Mouse (Mus musculus): ENCODE data around the gene Ephx4. TPM values are rescaled to one million over a fixed set of nuclear protein-coding genes. Genes with fewer than 3 reads are reported as not detected.

Ephx4 gene
- polyA plus RNA-seq (2012), result not detected in 2 replicates

- no peak for TF ChIP-seq GATA1 (IDR thresholded peaks at IDR 0.05; ENCODE audit: low read length)
These were observed at the start of gene Ephx4 for GRCm38 (mm10) chr5:107402436-107402835. Gene Ephx4 (plus strand): TSS chr5:107402736.

GRCm38 (mm10) chr5:107353981-107354380 is 48.6 kb upstream of the Ephx4 start:
- TF ChIP-seq GATA1 (IDR thresholded peaks at IDR 0.05; ENCODE audit: low read length), result no peak

GRCm38 (mm10) chr5:107355801-107356200 is 46.7 kb upstream of the Ephx4 start:
- no peak for TF ChIP-seq GATA1 (IDR thresholded peaks at IDR 0.05; ENCODE audit: low read length)

GRCm38 (mm10) chr5:107357723-107358122 is 44.8 kb upstream of the Ephx4 start:
- no peak for TF ChIP-seq GATA1 (IDR thresholded peaks at IDR 0.05; ENCODE audit: low read length)

- no peak for TF ChIP-seq GATA1 (IDR thresholded peaks at IDR 0.05; ENCODE audit: low read length)
These were observed 43.0 kb upstream of the Ephx4 start for GRCm38 (mm10) chr5:107359395-107360053.

GRCm38 (mm10) chr5:107360054-107360730 is 42.3 kb upstream of the Ephx4 start:
- TF ChIP-seq GATA1 (IDR thresholded peaks at IDR 0.05; ENCODE audit: low read length), result no peak

DNA sequence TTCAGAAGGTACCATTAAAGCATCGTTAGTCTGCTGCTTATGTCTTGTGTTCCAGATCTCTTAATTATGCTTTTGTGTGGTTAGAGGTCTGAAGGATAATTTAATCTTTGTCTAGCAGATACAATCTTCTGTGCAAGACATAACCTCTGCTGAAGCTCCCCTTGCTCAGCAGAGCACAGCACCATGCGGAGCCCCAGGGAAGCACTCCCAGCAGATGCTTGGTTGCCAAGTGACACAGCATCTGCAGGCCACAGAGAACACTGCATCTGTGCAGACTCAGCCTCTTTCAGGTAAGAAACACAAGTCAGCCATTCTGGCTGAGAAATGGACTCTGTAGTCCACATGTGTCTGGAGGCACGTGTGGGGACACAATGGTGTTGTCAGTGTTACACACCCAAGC is 32.5 kb upstream of the Ephx4 start:
- TF ChIP-seq GATA1 (IDR thresholded peaks at IDR 0.05; ENCODE audit: low read length), result no peak

DNA sequence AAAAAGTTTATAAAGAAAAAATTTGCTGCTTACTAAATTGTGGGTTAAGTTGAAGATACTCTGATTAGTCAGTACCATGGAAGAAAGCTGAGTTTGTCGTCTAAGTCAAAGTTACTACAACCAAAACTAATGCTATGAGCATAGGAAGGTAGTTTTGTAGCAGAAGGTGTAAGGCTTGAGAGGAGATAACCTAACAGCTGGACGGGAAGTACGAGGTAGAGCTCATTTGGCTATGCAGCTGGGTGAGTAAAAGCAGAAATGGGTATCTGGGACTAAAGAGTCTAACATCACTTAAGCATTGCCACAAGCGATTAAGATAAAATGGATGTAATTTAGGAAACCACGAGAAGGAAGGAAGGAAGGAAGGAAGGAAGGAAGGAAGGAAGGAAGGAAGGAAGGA is 31.2 kb upstream of the Ephx4 start:
- TF ChIP-seq GATA1 (IDR thresholded peaks at IDR 0.05; ENCODE audit: low read length), result no peak

DNA sequence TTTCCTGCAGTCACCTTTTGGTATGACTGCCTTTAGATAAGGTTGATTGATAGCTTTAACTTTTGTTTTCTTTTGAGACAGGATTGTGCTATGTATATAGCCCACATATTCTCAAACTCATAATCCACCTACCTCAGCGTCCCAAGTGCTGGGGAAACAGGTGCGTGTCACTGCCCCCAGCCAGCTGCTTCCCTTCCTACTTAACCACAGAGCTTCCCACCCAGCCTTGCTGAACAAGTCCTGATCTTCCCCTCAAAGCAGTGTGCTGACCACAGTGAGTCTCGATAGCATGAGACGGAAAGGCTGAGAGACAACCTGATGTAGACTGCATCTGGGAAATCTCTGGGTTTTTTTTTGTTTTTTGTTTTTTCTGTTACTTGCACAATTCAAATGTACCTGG is 29.3 kb upstream of the Ephx4 start:
- no peak for TF ChIP-seq GATA1 (IDR thresholded peaks at IDR 0.05; ENCODE audit: low read length)

DNA sequence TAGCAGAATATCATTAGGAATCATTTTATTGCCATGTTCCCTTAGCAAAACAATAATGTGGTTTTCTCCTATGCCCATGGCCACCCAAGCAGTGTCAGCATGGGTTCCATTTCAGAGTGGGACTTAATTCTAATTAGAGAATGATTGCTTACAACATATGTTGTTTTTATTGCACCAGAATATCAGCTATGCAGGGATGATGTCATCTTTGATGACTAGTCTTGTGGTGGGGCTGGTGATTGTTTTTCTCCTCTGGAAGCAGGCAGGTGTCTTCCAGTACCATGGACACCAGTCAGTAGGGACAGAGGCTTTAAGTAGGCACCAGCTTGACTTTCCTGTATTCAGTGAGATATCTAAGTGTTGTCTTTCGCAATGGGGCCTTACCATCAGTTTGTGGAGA is 14.7 kb upstream of the Ephx4 start:
- no peak for TF ChIP-seq GATA1 (IDR thresholded peaks at IDR 0.05; ENCODE audit: low read length)

DNA sequence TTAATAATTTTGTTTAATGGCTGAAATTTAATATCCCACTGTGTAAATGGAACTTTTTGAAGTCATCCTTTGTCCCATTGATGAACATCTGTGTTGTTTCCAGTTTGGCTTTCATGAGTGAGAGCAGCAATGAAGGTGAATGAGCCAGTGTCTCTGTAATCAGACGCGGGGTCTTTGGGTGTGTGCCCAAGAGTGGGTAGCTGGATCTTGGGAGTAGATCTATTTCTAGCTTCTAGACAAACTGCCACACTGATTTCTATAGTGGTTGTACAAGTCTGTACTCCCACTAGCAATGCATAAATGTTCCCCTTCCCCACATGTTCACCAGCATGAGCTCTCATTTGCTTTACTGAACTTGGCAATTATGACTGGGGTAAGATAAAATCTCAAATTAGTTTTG is 13.2 kb upstream of the Ephx4 start:
- no peak for TF ChIP-seq GATA1 (IDR thresholded peaks at IDR 0.05; ENCODE audit: low read length)

DNA sequence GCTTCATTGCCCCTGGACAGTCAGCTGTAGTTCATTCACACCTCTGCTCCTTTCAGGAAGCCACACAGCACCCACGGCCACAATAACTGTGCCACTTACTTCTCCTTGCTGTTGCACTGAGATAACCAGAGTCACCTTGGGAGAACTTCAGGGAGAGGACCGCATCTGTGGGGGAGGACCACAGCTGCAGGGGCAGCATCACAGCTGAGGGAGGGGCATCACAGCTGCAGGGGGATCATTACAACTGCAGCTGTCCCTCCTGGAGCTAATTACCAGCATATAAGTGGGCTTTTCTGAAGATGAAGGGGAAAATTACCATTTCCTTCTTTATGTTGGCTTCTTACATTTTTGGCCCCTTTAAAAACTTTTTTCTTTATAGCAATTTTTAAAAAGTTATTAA is 8.1 kb upstream of the Ephx4 start:
- no peak for TF ChIP-seq GATA1 (IDR thresholded peaks at IDR 0.05; ENCODE audit: low read length)

GRCm38 (mm10) chr5:107403011-107403946 is 743 bp downstream of the Ephx4 start:
- no peak for TF ChIP-seq GATA1 (IDR thresholded peaks at IDR 0.05; ENCODE audit: low read length)

DNA sequence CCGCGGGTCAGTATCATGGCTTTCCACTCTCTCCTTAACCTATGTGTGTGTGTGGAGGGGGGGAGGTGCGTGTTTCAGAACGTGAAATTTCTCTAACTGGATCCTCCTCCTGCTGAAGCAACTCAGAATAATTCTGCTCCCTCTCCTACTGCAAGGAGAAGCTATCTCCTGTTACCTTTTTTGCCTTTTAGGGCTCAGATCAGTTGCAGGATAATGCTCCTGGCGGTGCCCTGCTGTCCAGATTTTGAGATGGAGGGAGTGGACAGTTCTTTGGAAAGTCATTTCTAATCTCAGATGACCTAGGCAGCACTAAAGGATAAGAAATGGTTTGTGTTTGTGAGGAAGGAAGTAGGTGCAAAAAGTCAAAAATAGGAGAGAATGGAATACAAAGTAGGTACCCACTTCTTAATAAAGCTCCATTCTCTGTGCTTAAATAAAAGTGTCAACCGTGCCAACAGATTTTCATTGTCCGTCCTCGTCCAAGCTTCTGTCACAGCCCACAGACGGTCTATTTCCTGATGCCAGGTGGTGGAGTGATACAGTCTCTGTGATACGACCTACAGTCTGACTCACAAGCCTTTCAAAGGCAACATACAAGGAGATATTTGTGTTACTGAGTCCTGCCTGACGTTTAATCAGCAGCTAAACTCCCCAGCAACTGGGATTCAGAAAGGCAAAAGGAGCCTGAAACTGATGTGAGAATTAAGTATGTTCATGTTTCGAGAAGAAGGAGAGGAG is 1.6 kb downstream of the Ephx4 start:
- no peak for TF ChIP-seq GATA1 (IDR thresholded peaks at IDR 0.05; ENCODE audit: low read length)

GRCm38 (mm10) chr5:107405361-107405760 is 2.8 kb downstream of the Ephx4 start:
- no peak for TF ChIP-seq GATA1 (IDR thresholded peaks at IDR 0.05; ENCODE audit: low read length)
